Mouse (Mus musculus) hindbrain, embryonic 13.5 days (tissue): ENCODE measurements around the gene Ablim2. TPM values are rescaled to one million over a fixed set of nuclear protein-coding genes. Genes with fewer than 3 reads are reported as not detected.

Experiments
- ATAC-seq: fragments of 200-750 bp; cut with Nextera tagmentation; 2 replicates; pipeline ENCODE4 v1.8.0; 2017; ENCODE audit warnings: moderate TSS enrichment; ENCODE audit not compliant: low FRiP score
- H3K27ac ChIP-seq: fragments of 300-500 bp; sonication (generic); 2 replicates; pipeline ENCODE4 v1.5.1; 2015; ENCODE audit warnings: inconsistent platforms, mild to moderate bottlenecking, moderate library complexity
- H3K27me3 ChIP-seq: fragments of 300-500 bp; sonication (generic); 2 replicates; pipeline ENCODE4 v1.6.1; 2015; ENCODE audit warnings: mild to moderate bottlenecking, inconsistent platforms
- H3K36me3 ChIP-seq: fragments of 300-500 bp; sonication (generic); 2 replicates; pipeline ENCODE4 v1.6.1; 2015; ENCODE audit warnings: mild to moderate bottlenecking, inconsistent platforms
- H3K4me1 ChIP-seq: fragments of 300-500 bp; sonication (generic); replicated peaks from 2 replicates; pipeline ENCODE4 v1.6.1; 2015; ENCODE audit warnings: inconsistent platforms
- H3K4me2 ChIP-seq: fragments of 300-500 bp; sonication (generic); 2 replicates; pipeline ENCODE4 v1.6.1; 2015; ENCODE audit warnings: inconsistent platforms, mild to moderate bottlenecking, moderate library complexity
- H3K4me3 ChIP-seq: fragments of 300-500 bp; sonication (generic); 2 replicates; pipeline ENCODE4 v1.5.1; 2015; ENCODE audit warnings: mild to moderate bottlenecking, inconsistent platforms
- H3K9ac ChIP-seq: fragments of 300-500 bp; sonication (generic); 2 replicates; pipeline ENCODE4 v1.6.1; 2015; ENCODE audit warnings: mild to moderate bottlenecking, inconsistent platforms
- H3K9me3 ChIP-seq: fragments of 300-500 bp; sonication (generic); 2 replicates; pipeline ENCODE4 v1.6.1; 2016; ENCODE audit warnings: inconsistent platforms
- WGBS: fragments of 180-500 bp; shearing (Covaris S2); methylation state at CpG from one replicate; pipeline ENCODE4 v1.1.7; 2015; 5-methylcytosine and 5-hydroxymethylcytosine counted together
- polyA plus RNA-seq: library from polyadenylated mRNA; unstranded; fragments of >200 nt; fragmentation: Nextera tagmentation; extraction: Ambion mirVana; gene quantifications from 2 replicates; pipeline ENCODE4 v1.2.1, GENCODE M21; 2015

Ablim2 gene
- polyA plus RNA-seq, 1 experiment from 2014 or later: 9.5 TPM

DNA sequence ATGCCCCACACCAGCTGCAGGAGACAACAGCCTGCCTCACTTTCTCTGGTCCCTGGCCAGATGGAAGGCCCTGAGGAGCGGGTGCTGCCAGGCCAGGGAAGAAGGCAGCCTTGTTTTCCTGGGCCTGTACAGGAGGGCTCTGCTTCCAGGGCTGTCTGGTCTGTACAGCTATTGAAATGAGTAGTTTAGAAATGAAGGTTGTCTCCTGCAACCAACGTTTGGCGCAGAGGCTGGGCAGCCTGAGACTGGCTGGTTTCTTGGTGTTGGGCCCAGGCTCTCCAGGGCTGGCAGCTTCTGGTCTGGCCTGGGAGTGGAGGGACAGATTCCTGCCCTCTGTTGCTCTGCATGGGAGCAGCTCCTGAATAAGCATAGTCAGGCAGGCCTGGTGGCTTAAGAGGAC lies 72.4 kb downstream of the Ablim2 start:
- WGBS: 87% methylated on average over 3 of the region's 3 CpGs
- H3K4me3 ChIP-seq: no peak overlapping the region
- peaks cover 23% of the 10 kb centered on the region for H3K4me1 ChIP-seq
- H3K4me2 ChIP-seq: no peak overlapping the region
- H3K9ac ChIP-seq: no peak overlapping the region
- no peaks in the 10 kb centered on the region for H3K9me3 ChIP-seq
- H3K36me3 ChIP-seq: no peaks in the 10 kb centered on the region
- 0 out of 2 replicates have a peak overlapping the region, but pooled peaks have one; percentile 4 for H3K27ac ChIP-seq
- no peaks in the 10 kb centered on the region; the same call in 1 of the 2 replicates for H3K27me3 ChIP-seq
- no peak for ATAC-seq

- ATAC-seq: no peak
- H3K4me3 ChIP-seq: no peak overlapping the region
- H3K4me2 ChIP-seq: no peak overlapping the region
- 92% methylated on average over 4 of the region's 4 CpGs for WGBS
- no peaks in the 10 kb centered on the region for H3K9me3 ChIP-seq
- H3K27ac ChIP-seq: no peak overlapping the region
- H3K4me1 ChIP-seq: peaks cover 9% of the 10 kb centered on the region
- no peaks in the 10 kb centered on the region for H3K36me3 ChIP-seq
- H3K9ac ChIP-seq: no peak overlapping the region
- H3K27me3 ChIP-seq: no peaks in the 10 kb centered on the region
Observed at GRCm38 (mm10) chr5:35833881-35834280, 76.2 kb downstream of the Ablim2 start.

- Histone ChIP-seq H3K27ac (no peak overlapping the region), H3K27me3 (no peaks in the 10 kb centered on the region), H3K4me3 (no peak overlapping the region), H3K9ac (no peak overlapping the region), H3K36me3 (no peaks in the 10 kb centered on the region), H3K9me3 (no peaks in the 10 kb centered on the region), H3K4me1 (no peaks in the 10 kb centered on the region), H3K4me2 (no peak overlapping the region)
- WGBS: 92% methylated on average over 15 of the region's 15 CpGs
- no peak for ATAC-seq
Observed at GRCm38 (mm10) chr5:35836992-35837391, 79.3 kb downstream of the Ablim2 start.

GRCm38 (mm10) chr5:35839262-35839661 lies 81.6 kb downstream of the Ablim2 start:
- Histone ChIP-seq H3K36me3 (no peaks in the 10 kb centered on the region), H3K9me3 (no peaks in the 10 kb centered on the region), H3K27ac (no peak overlapping the region), H3K4me1 (no peaks in the 10 kb centered on the region), H3K9ac (no peak overlapping the region), H3K4me2 (no peak overlapping the region), H3K27me3 (no peaks in the 10 kb centered on the region), H3K4me3 (no peak overlapping the region)
- 55% methylated on average over 2 of the region's 2 CpGs for WGBS
- ATAC-seq: no peak

DNA sequence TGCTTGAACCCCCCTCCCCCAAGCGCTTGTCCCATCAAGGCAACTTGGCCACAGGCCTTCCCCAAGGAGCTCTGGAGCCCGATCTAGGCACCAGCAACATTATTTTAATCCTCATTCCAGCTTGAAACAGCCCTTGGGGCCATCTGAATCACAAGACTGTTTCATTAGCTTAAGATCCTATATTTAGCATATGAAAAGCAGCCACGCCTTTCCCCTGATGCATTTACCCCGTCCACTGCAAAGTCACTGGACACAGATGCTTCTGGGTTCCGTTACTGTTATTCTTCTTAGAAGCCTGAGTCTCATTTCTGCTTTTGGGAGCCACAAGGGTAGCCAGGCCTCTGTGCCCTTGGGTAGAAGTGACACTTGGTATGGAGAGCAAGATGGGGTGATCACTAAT lies 93.8 kb downstream of the Ablim2 start:
- H3K27ac ChIP-seq: no peak overlapping the region
- no peak for ATAC-seq

GRCm38 (mm10) chr5:35853463-35853862 lies 95.8 kb downstream of the Ablim2 start:
- 92% methylated on average over 4 of the region's 4 CpGs for WGBS
- Histone ChIP-seq H3K27me3 (0 out of 2 replicates have a peak, but pooled peaks cover 3% of the 10 kb centered on the region), H3K9me3 (no peaks in the 10 kb centered on the region), H3K4me2 (no peak overlapping the region), H3K9ac (no peak overlapping the region), H3K4me1 (peaks cover 17% of the 10 kb centered on the region), H3K4me3 (no peak overlapping the region), H3K36me3 (no peaks in the 10 kb centered on the region), H3K27ac (no peak overlapping the region)
- ATAC-seq: no peak

More for the DNA sequence above, 93.8 kb downstream of the Ablim2 start:
- no peaks in the 10 kb centered on the region for H3K9me3 ChIP-seq
- 0 out of 2 replicates have a peak, but pooled peaks cover 3% of the 10 kb centered on the region for H3K27me3 ChIP-seq
- WGBS: 42% methylated on average over 5 of the region's 5 CpGs
- peaks cover 17% of the 10 kb centered on the region for H3K4me1 ChIP-seq
- no peak overlapping the region for H3K4me2 ChIP-seq
- H3K9ac ChIP-seq: peak overlapping the region; percentile 14; the same call in 1 of the 2 replicates
- H3K4me3 ChIP-seq: no peak overlapping the region
- H3K36me3 ChIP-seq: no peaks in the 10 kb centered on the region

DNA sequence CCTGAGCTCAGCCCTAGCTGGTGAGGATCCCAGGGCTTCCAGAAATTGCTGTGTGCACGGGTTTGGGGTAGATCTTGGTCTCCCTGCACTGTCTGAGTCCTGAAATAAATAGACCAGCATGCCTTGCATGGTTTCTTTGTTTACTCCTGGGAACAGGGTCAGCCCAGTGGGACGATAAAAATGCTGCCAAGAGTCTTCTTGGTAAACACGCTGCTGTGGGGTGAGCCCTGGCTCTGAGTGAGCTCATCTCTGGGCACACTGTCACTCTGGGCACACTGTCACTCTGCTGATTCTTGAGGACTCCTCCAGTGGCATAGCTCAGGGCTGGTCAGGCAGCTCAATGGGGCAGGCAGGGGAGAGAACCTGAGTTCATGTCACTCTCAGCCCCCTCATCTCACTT lies 98.6 kb downstream of the Ablim2 start:
- ATAC-seq: no peak
- H3K9ac ChIP-seq: no peak overlapping the region
- no peaks in the 10 kb centered on the region for H3K36me3 ChIP-seq
- no peak overlapping the region for H3K27ac ChIP-seq
- no peak overlapping the region for H3K4me2 ChIP-seq
- H3K9me3 ChIP-seq: no peaks in the 10 kb centered on the region
- 26% methylated on average over 3 of the region's 3 CpGs for WGBS
- no peak overlapping the region for H3K4me3 ChIP-seq
- peaks cover 10% of the 10 kb centered on the region for H3K4me1 ChIP-seq
- H3K27me3 ChIP-seq: peaks cover 5% of the 10 kb centered on the region

GRCm38 (mm10) chr5:35858069-35858468 lies 100.4 kb downstream of the Ablim2 start:
- no peaks in the 10 kb centered on the region for H3K9me3 ChIP-seq
- H3K27me3 ChIP-seq: peaks cover 5% of the 10 kb centered on the region
- no peak overlapping the region for H3K9ac ChIP-seq
- no peak for ATAC-seq
- no peak overlapping the region for H3K4me3 ChIP-seq
- H3K36me3 ChIP-seq: no peaks in the 10 kb centered on the region
- WGBS: 25% methylated on average over 6 of the region's 6 CpGs
- no peak overlapping the region for H3K27ac ChIP-seq
- H3K4me2 ChIP-seq: no peak overlapping the region
- H3K4me1 ChIP-seq: peaks cover 5% of the 10 kb centered on the region; the same call in 1 of the 2 replicates

GRCm38 (mm10) chr5:35861456-35861855 lies 103.8 kb downstream of the Ablim2 start:
- H3K4me1 ChIP-seq: no peaks in the 10 kb centered on the region
- peaks cover 5% of the 10 kb centered on the region for H3K27me3 ChIP-seq
- no peak overlapping the region for H3K4me3 ChIP-seq
- H3K9ac ChIP-seq: no peak overlapping the region
- no peaks in the 10 kb centered on the region for H3K36me3 ChIP-seq
- no peak for ATAC-seq
- WGBS: 91% methylated on average over 2 of the region's 2 CpGs
- no peak overlapping the region for H3K4me2 ChIP-seq
- no peaks in the 10 kb centered on the region for H3K9me3 ChIP-seq
- H3K27ac ChIP-seq: no peak overlapping the region

DNA sequence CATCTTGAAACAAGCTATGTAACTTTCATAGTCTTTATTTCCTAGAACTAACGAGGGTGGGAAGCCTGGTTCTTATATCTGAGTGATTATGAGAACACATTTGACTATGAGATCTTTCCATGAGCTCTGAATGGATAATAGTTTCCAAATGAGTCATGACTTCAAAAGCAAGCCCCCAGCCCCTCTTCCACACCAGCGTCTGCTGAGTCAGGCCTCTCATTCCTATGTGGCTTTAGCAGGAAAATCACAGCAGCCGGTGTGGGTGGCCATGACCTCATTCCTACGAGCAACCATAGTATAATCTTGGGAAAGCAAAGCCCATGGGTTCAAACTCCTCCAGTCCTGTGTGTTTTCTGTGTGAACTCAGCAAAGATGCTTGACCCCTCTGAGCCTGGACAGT lies 112.3 kb downstream of the Ablim2 start:
- Histone ChIP-seq H3K27ac (no peak overlapping the region), H3K4me2 (no peak overlapping the region), H3K9me3 (no peaks in the 10 kb centered on the region), H3K36me3 (no peaks in the 10 kb centered on the region), H3K9ac (no peak overlapping the region), H3K4me3 (no peak overlapping the region), H3K27me3 (no peaks in the 10 kb centered on the region; the same call in 1 of the 2 replicates), H3K4me1 (peaks cover 12% of the 10 kb centered on the region; the same call in 1 of the 2 replicates)
- ATAC-seq: peak; percentile 15; the same call in 1 of the 2 replicates
- 85% methylated on average over 4 of the region's 4 CpGs for WGBS

DNA sequence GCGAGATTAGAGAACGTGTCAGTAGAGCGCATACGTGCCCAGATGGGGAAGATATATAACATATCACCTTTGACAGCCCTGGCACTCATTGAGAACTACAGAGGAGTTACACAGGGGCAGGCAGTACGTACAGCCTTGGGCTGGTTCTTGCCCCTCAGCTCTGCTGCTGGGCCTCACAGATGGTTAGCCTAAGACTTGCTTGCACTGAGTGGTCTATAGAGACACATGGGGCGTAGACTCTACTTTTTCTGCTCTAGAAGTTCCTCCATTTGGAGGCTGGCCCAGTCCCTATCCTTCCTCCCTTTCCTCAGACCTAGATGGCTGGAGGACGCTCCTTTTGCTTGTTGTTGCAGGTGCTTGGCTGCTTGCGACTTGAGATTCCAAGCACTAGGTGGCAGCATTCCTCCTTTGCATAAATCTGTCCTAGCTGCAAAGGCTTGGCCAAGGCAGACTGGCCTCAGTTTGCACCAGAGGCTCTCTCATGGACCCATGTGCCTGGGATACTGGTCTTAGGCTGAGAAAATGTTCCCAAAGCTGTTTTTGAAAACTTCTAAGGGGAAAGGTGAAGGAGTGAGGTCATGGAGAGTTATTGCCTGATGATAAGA lies 112.8 kb downstream of the Ablim2 start:
- ATAC-seq: peak; percentile 70
- Histone ChIP-seq H3K36me3 (no peaks in the 10 kb centered on the region), H3K4me3 (no peak overlapping the region), H3K9me3 (no peaks in the 10 kb centered on the region), H3K9ac (no peak overlapping the region), H3K4me1 (peaks cover 12% of the 10 kb centered on the region; the same call in 1 of the 2 replicates), H3K27ac (no peak overlapping the region), H3K27me3 (no peaks in the 10 kb centered on the region; the same call in 1 of the 2 replicates), H3K4me2 (no peak overlapping the region)
- WGBS: 59% methylated on average over 8 of the region's 8 CpGs

- Histone ChIP-seq H3K4me3 (no peak overlapping the region), H3K36me3 (no peaks in the 10 kb centered on the region), H3K4me1 (peaks cover 12% of the 10 kb centered on the region; the same call in 1 of the 2 replicates), H3K4me2 (no peak overlapping the region), H3K27me3 (no peaks in the 10 kb centered on the region), H3K9ac (no peak overlapping the region), H3K9me3 (no peaks in the 10 kb centered on the region), H3K27ac (no peak overlapping the region)
- no peak for ATAC-seq
- 25% methylated on average over 4 of the region's 4 CpGs for WGBS
Observed at GRCm38 (mm10) chr5:35873382-35873781, 115.7 kb downstream of the Ablim2 start.

DNA sequence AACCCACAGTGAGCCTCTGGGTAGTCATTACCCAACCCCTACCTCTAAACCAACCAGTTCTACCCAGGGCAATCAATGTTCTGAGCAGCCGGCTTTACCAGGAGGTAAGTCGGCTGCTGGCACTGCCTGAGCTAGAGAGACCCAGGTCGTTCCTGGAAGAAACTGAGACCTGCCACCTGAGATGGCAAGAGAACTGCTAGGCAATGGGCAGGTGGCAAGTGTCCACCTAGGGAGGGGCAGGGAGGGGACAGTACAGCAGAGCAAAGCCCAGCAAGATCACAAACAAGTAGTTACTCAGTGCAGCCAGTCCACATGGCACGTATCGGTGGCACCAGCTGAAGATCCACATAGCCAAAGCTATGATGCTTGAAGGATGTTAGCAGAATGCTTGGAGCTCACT lies 118.6 kb downstream of the Ablim2 start:
- H3K9me3 ChIP-seq: no peaks in the 10 kb centered on the region
- no peaks in the 10 kb centered on the region for H3K36me3 ChIP-seq
- no peak overlapping the region for H3K4me3 ChIP-seq
- no peaks in the 10 kb centered on the region for H3K27me3 ChIP-seq
- peaks cover 26% of the 10 kb centered on the region for H3K4me1 ChIP-seq
- no peak overlapping the region for H3K4me2 ChIP-seq
- 91% methylated on average over 5 of the region's 5 CpGs for WGBS
- no peak overlapping the region for H3K9ac ChIP-seq
- H3K27ac ChIP-seq: no peak overlapping the region
- no peak for ATAC-seq
